Mouse (Mus musculus): ENCODE measurements around the gene Cyld.

DNA sequence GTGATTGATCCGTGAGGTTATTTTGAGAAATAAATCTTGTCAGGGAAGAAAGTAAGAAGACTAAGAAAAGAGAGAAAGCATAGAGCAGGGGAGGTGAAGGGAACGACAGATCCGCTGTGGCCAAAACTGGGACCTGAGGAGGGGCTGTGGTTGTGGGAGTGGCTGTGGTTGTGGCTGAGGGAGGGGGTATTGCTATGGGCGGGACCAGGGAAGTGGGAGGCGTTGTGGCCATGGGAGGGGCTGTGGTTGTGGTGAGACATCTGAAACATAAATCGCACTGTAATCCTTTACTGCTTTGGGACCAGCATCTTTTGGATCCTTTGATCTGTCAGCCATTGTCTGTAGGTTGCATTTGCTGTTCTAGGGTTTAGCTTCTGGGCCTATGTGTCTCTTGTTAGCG is 74.4 kb downstream of the Cyld start:
- TF ChIP-seq CTCF (IDR thresholded peaks at IDR 0.05; ENCODE audit: insufficient read depth, low read depth, low read length) = no peak
- no peak for TF ChIP-seq POLR2A (IDR thresholded peaks at IDR 0.05; ENCODE audit: insufficient read depth, low read depth, low read length)

Measured in olfactory bulb, adult 2 months (tissue).